Mouse (Mus musculus) cerebellum, adult 2 months (tissue): Measurements from ENCODE around the gene Rrp9. TPM values are rescaled to one million over a fixed set of nuclear protein-coding genes. Genes with fewer than 3 reads are reported as not detected.

Experiments
- DNase-seq, 2 experiments: peaks; one replicate each; pipeline ENCODE4 v3.0.0; 2021
- H3K27ac ChIP-seq: fragments of 200-500 bp; 2 replicates; pipeline ENCODE4 v1.5.1; 2012; ENCODE audit warnings: low read length, control low read depth, inconsistent platforms; ENCODE audit not compliant: insufficient read depth
- H3K27me3 ChIP-seq: fragments of 200-500 bp; 2 replicates; pipeline ENCODE4 v1.6.1; 2012; ENCODE audit warnings: inconsistent platforms, mild to moderate bottlenecking, low read length, moderate library complexity; ENCODE audit not compliant: control insufficient read depth, insufficient read depth
- H3K4me1 ChIP-seq: fragments of 200-500 bp; 2 replicates; pipeline ENCODE4 v1.6.1; 2011; ENCODE audit warnings: low read length; ENCODE audit not compliant: control insufficient read depth, insufficient read depth
- H3K4me3 ChIP-seq: fragments of 200-500 bp; replicated peaks from 2 replicates; pipeline ENCODE3; 2011; ENCODE audit warnings: mild to moderate bottlenecking, low read depth, low read length, control low read depth; ENCODE audit not compliant: insufficient read depth
- CTCF ChIP-seq: fragments of 200-500 bp; IDR thresholded peaks from 2 replicates; pipeline ENCODE4 v1.5.1; 2011; ENCODE audit warnings: low read depth, mild to moderate bottlenecking, control low read depth, low read length, moderate library complexity, borderline replicate concordance; ENCODE audit not compliant: insufficient read depth
- POLR2A ChIP-seq: fragments of 200-500 bp; IDR thresholded peaks from 2 replicates; pipeline ENCODE4 v1.6.1; 2011; ENCODE audit warnings: low read length, control low read depth, borderline replicate concordance; ENCODE audit not compliant: insufficient read depth
- WGBS: fragments of 180-500 bp; shearing (Covaris S2); methylation state at CpG from one replicate; pipeline ENCODE4 v1.1.7; 2018; 5-methylcytosine and 5-hydroxymethylcytosine counted together
- polyA plus RNA-seq: library from polyadenylated mRNA; depleted of rRNA; stranded (reverse); fragments of >200 nt; gene quantifications from 2 replicates; pipeline ENCODE4 v1.2.3, GENCODE M21; 2012

Gene Rrp9
- polyA plus RNA-seq, 1 experiment, result 42.5 TPM

GRCm38 (mm10) chr9:106452821-106453220, 22.9 kb upstream of the Rrp9 start:
- Histone ChIP-seq H3K4me3 (peak overlapping the region; percentile 79), H3K4me1 (peaks cover 55% of the 10 kb centered on the region), H3K27ac (peak overlapping the region; percentile 97; the same call in 1 of the 2 replicates), H3K27me3 (no peaks in the 10 kb centered on the region)
- TF ChIP-seq POLR2A (no peak), CTCF (no peak)
- 3% methylated on average over 7 of the region's 7 CpGs for WGBS
- DNase-seq, result peak; percentile 83 to 87

GRCm38 (mm10) chr9:106453271-106454070, 22.3 kb upstream of the Rrp9 start, which contains the start of gene Pcbp4:
TSS of gene Pcbp4 (plus strand) at chr9:106453291.
- peak; percentile 74 to 80 for DNase-seq
- TF ChIP-seq POLR2A, result no peak
- TF ChIP-seq CTCF, result no peak
- under 1% methylated on average over 52 of the region's 74 CpGs for WGBS
- peak within 1 kb of the TSS; percentile 94 for H3K4me3 ChIP-seq
- no peaks in the 10 kb centered on the region for H3K27me3 ChIP-seq
- H3K27ac ChIP-seq, result peak within 1 kb of the TSS; percentile 97
- peaks cover 56% of the 10 kb centered on the region for H3K4me1 ChIP-seq

- peaks cover 56% of the 10 kb centered on the region for H3K4me1 ChIP-seq
- peak overlapping the region; percentile 81 for H3K27ac ChIP-seq
- 2% methylated on average over 20 of the region's 20 CpGs for WGBS
- no peaks in the 10 kb centered on the region for H3K27me3 ChIP-seq
- DNase-seq, result peak; percentile 53 to 56
- peak overlapping the region; percentile 94 for H3K4me3 ChIP-seq
- TF ChIP-seq CTCF (no peak), POLR2A (no peak)
Measured at GRCm38 (mm10) chr9:106454071-106454761, 21.5 kb upstream of the Rrp9 start.

GRCm38 (mm10) chr9:106454888-106455681, 20.7 kb upstream of the Rrp9 start:
- 8% methylated on average over 17 of the region's 17 CpGs for WGBS
- peak overlapping the region; percentile 81 for H3K27ac ChIP-seq
- H3K27me3 ChIP-seq, result no peaks in the 10 kb centered on the region
- TF ChIP-seq POLR2A, result no peak
- TF ChIP-seq CTCF, result no peak
- peaks cover 57% of the 10 kb centered on the region for H3K4me1 ChIP-seq
- H3K4me3 ChIP-seq, result peak overlapping the region; percentile 94
- DNase-seq, result peak; percentile 44 to 46

- DNase-seq, result peak in 1 of 2 experiments; percentile 43
- Histone ChIP-seq H3K4me1 (peaks cover 46% of the 10 kb centered on the region), H3K4me3 (no peak overlapping the region), H3K27me3 (no peaks in the 10 kb centered on the region), H3K27ac (0 out of 2 replicates have a peak overlapping the region, but pooled peaks have one; percentile 29)
- 30% methylated on average over 15 of the region's 15 CpGs for WGBS
- no peak for TF ChIP-seq CTCF
- no peak for TF ChIP-seq POLR2A
Measured at GRCm38 (mm10) chr9:106456325-106457162, 19.2 kb upstream of the Rrp9 start.

- H3K4me1 ChIP-seq, result peaks cover 41% of the 10 kb centered on the region
- H3K4me3 ChIP-seq, result no peak overlapping the region
- 0 out of 2 replicates have a peak overlapping the region, but pooled peaks have one; percentile 29 for H3K27ac ChIP-seq
- TF ChIP-seq CTCF (no peak), POLR2A (no peak)
- H3K27me3 ChIP-seq, result no peaks in the 10 kb centered on the region
- no peak for DNase-seq
- WGBS, result 22% methylated on average over 9 of the region's 9 CpGs
Measured at GRCm38 (mm10) chr9:106457163-106457559, 18.6 kb upstream of the Rrp9 start.
